Mouse (Mus musculus): ENCODE measurements around the gene Egflam. TPM values are rescaled to one million over a fixed set of nuclear protein-coding genes. Genes with fewer than 3 reads are reported as not detected.

Gene Egflam
- total RNA-seq, 2 experiments from 2014 or later: 1.9 to 2.6 TPM

GRCm38 (mm10) chr15:7292854-7293253 is 105.3 kb downstream of the Egflam start:
- no peak for DNase-seq

- DNase-seq: no peak
Measured at GRCm38 (mm10) chr15:7290003-7290402, 108.2 kb downstream of the Egflam start.

- no peak for DNase-seq
Measured at GRCm38 (mm10) chr15:7289516-7289915, 108.7 kb downstream of the Egflam start.

GRCm38 (mm10) chr15:7288841-7289424 is 109.3 kb downstream of the Egflam start:
- DNase-seq: no peak

GRCm38 (mm10) chr15:7287911-7288310 is 110.3 kb downstream of the Egflam start:
- DNase-seq: no peak

- DNase-seq: no peak
Measured at GRCm38 (mm10) chr15:7281579-7281978, 116.6 kb downstream of the Egflam start.

GRCm38 (mm10) chr15:7263822-7264221 is 134.4 kb downstream of the Egflam start:
- DNase-seq: peak; percentile 78 to 81

- no peak for DNase-seq
Measured at GRCm38 (mm10) chr15:7263339-7263738, 134.9 kb downstream of the Egflam start.

GRCm38 (mm10) chr15:7261371-7261770 is 136.8 kb downstream of the Egflam start:
- no peak for DNase-seq

GRCm38 (mm10) chr15:7256577-7256976 is 141.6 kb downstream of the Egflam start:
- DNase-seq: no peak

- no peak for DNase-seq
Measured at GRCm38 (mm10) chr15:7253326-7253725, 144.9 kb downstream of the Egflam start.

- DNase-seq: no peak
Measured at GRCm38 (mm10) chr15:7252106-7252636, 146.0 kb downstream of the Egflam start.

- no peak for DNase-seq
Measured at GRCm38 (mm10) chr15:7251042-7251441, 147.2 kb downstream of the Egflam start.

GRCm38 (mm10) chr15:7249216-7249615 is 149.0 kb downstream of the Egflam start:
- DNase-seq: no peak

GRCm38 (mm10) chr15:7247321-7247720 is 150.9 kb downstream of the Egflam start:
- DNase-seq: no peak

- DNase-seq: no peak
Measured at GRCm38 (mm10) chr15:7242161-7242850, 155.9 kb downstream of the Egflam start.

- peak; percentile 28 to 29 for DNase-seq
Measured at GRCm38 (mm10) chr15:7240950-7241349, 157.2 kb downstream of the Egflam start.

GRCm38 (mm10) chr15:7239904-7240303 is 158.3 kb downstream of the Egflam start:
- no peak for DNase-seq

GRCm38 (mm10) chr15:7233393-7234090 is 164.7 kb downstream of the Egflam start:
- DNase-seq: no peak

GRCm38 (mm10) chr15:7226225-7226624 is 172.0 kb downstream of the Egflam start:
- DNase-seq: peak; percentile 76 to 78

GRCm38 (mm10) chr15:7224151-7224775 is 173.9 kb downstream of the Egflam start:
- DNase-seq: no peak

- DNase-seq: no peak
Measured at GRCm38 (mm10) chr15:7222809-7223208, 175.4 kb downstream of the Egflam start.

GRCm38 (mm10) chr15:7217273-7217598 is 181.0 kb downstream of the Egflam start:
- no peak for DNase-seq

Measured in layer of hippocampus, postnatal 36 days (tissue).